Mouse (Mus musculus): ENCODE measurements around the gene Fbln7.

GRCm38 (mm10) chr2:128839501-128839900 lies 23.3 kb upstream of the Fbln7 start:
- no peak for TF ChIP-seq CTCF (IDR thresholded peaks at IDR 0.05; ENCODE audit: extremely low read depth, insufficient read length, insufficient replicate concordance, low read depth, low read length)
- no peak for TF ChIP-seq POLR2A (IDR thresholded peaks at IDR 0.05; ENCODE audit: low read depth, low read length)
